Mouse (Mus musculus) splenic B cell, adult 2 months (primary cell): ENCODE results near the gene Gm17409.

Experiments used
- DNase-seq: peaks from one replicate; pipeline ENCODE4 v3.0.0-alpha.2; 2011; ENCODE audit warnings: low read depth, low spot score
- H3K27me3 ChIP-seq: 2 replicates; pipeline ENCODE4 v1.6.1; 2012; ENCODE audit warnings: mild to moderate bottlenecking, low read length, moderate library complexity, mixed read lengths; ENCODE audit not compliant: control insufficient read depth, poor library complexity, insufficient read depth, severe bottlenecking
- H3K36me3 ChIP-seq: 2 replicates; pipeline ENCODE4 v1.6.1; 2012; ENCODE audit warnings: mild to moderate bottlenecking, low read length, moderate library complexity, mixed read lengths; ENCODE audit not compliant: control insufficient read depth, poor library complexity, insufficient read depth, severe bottlenecking

Gene Gm17409

GRCm38 (mm10) chr2:58475578-58475977, 5.7 kb downstream of the Gm17409 start:
- no peaks in the 10 kb centered on the region for H3K36me3 ChIP-seq
- DNase-seq, result no peak
- H3K27me3 ChIP-seq, result no peaks in the 10 kb centered on the region

- Histone ChIP-seq H3K36me3 (no peaks in the 10 kb centered on the region), H3K27me3 (no peaks in the 10 kb centered on the region)
- peak; percentile 55 for DNase-seq
These were observed 7.2 kb downstream of the Gm17409 start for GRCm38 (mm10) chr2:58476956-58477715.

- Histone ChIP-seq H3K27me3 (no peaks in the 10 kb centered on the region), H3K36me3 (no peaks in the 10 kb centered on the region)
- no peak for DNase-seq
These were observed 8.2 kb downstream of the Gm17409 start for GRCm38 (mm10) chr2:58478144-58478543.

- no peaks in the 10 kb centered on the region for H3K27me3 ChIP-seq
- no peaks in the 10 kb centered on the region for H3K36me3 ChIP-seq
- no peak for DNase-seq
These were observed 9.6 kb downstream of the Gm17409 start for GRCm38 (mm10) chr2:58479536-58479935.

- peak; percentile 4 for DNase-seq
- no peaks in the 10 kb centered on the region for H3K27me3 ChIP-seq
- no peaks in the 10 kb centered on the region for H3K36me3 ChIP-seq
These were observed 10.8 kb downstream of the Gm17409 start for GRCm38 (mm10) chr2:58480764-58481163.

- Histone ChIP-seq H3K36me3 (no peaks in the 10 kb centered on the region), H3K27me3 (no peaks in the 10 kb centered on the region)
- DNase-seq, result no peak
These were observed 11.7 kb downstream of the Gm17409 start for GRCm38 (mm10) chr2:58481450-58482100.

- DNase-seq, result no peak
- H3K36me3 ChIP-seq, result no peaks in the 10 kb centered on the region
- no peaks in the 10 kb centered on the region for H3K27me3 ChIP-seq
These were observed 14.5 kb downstream of the Gm17409 start for GRCm38 (mm10) chr2:58484284-58484965.

- DNase-seq, result no peak
- Histone ChIP-seq H3K27me3 (no peaks in the 10 kb centered on the region), H3K36me3 (no peaks in the 10 kb centered on the region)
These were observed 15.2 kb downstream of the Gm17409 start for GRCm38 (mm10) chr2:58485152-58485551.

- H3K27me3 ChIP-seq, result no peaks in the 10 kb centered on the region
- DNase-seq, result no peak
- H3K36me3 ChIP-seq, result no peaks in the 10 kb centered on the region
These were observed 15.8 kb downstream of the Gm17409 start for GRCm38 (mm10) chr2:58485683-58486082.

GRCm38 (mm10) chr2:58486441-58487278, 16.7 kb downstream of the Gm17409 start:
- Histone ChIP-seq H3K27me3 (no peaks in the 10 kb centered on the region), H3K36me3 (no peaks in the 10 kb centered on the region)
- DNase-seq, result no peak

GRCm38 (mm10) chr2:58487279-58487560, 17.3 kb downstream of the Gm17409 start:
- no peak for DNase-seq
- Histone ChIP-seq H3K36me3 (no peaks in the 10 kb centered on the region), H3K27me3 (no peaks in the 10 kb centered on the region)

- DNase-seq, result no peak
- Histone ChIP-seq H3K27me3 (no peaks in the 10 kb centered on the region), H3K36me3 (no peaks in the 10 kb centered on the region)
These were observed 18.5 kb downstream of the Gm17409 start for GRCm38 (mm10) chr2:58488404-58488803.

- Histone ChIP-seq H3K36me3 (no peaks in the 10 kb centered on the region), H3K27me3 (no peaks in the 10 kb centered on the region)
- no peak for DNase-seq
These were observed 19.4 kb downstream of the Gm17409 start for GRCm38 (mm10) chr2:58489275-58489674.

GRCm38 (mm10) chr2:58493685-58494635, 24.0 kb downstream of the Gm17409 start:
- no peaks in the 10 kb centered on the region for H3K27me3 ChIP-seq
- DNase-seq, result no peak
- no peaks in the 10 kb centered on the region for H3K36me3 ChIP-seq
